21 mouse cellular contexts compared by ENCODE assay signal in the genomic region with DNA sequence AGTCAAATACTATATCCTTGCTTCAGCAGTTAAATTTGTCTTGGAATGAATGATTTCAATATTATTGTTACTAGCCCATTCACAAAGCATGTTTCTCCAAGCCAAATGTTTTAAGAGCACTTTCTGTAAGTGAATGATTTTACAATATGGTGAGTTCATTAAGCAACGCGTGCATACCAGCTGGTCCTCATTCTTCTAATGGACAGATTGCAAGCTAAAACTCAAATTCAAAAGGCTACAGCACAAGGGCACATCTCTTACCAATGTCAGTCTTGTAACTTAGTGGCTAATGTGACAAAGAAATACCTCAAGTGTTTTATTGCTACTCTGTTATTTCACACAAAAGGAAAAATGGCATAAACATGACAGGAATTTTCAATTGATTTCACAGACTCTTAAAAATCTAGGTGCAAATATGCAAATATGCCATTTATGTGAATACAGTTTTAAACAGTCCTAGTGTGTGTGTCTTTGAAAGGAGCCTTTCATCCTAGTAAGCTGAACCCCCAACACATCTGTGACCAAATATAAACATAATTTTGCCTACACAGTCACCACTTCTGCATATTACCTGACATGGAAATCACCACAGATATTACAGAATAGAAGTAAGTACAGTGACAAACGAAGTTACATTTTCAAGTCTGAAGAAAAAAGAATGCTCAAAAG.
A peak's percentile ranks its signal among the peaks of the same experiment; 100 is the strongest.
DNase-seq lines count a peak whose midpoint lies in the region; ATAC-seq lines count a peak whose summit lies in the region.
"Had no signal": no experiment of that assay in that cellular context is flagged by ENCODE, and none has a peak within 500 bp of the region (broad histone marks: within the 10 kb centered on the region; RNA-seq: fewer than 3 reads in every experiment).

No protein-coding gene starts in this region.

- no peak overlapping the region; the same call in 1 of the 2 replicates for H3K27ac ChIP-seq in forebrain, embryonic 14.5 days (ENCODE audit: low read depth, low read length)
- H3K27ac ChIP-seq in forebrain, embryonic 10.5 days, result no peak overlapping the region
- no peak overlapping the region for H3K27ac ChIP-seq in neural tube, embryonic 13.5 days (replicated peaks)
- H3K27ac ChIP-seq in forebrain, embryonic 16.5 days (ENCODE audit: low read length), result no peak overlapping the region
- H3K27ac ChIP-seq: embryonic facial prominence, embryonic 12.5 days; heart, embryonic 10.5 days; hindbrain, embryonic 12.5 days; hindbrain, postnatal 0 days had no signal

- DNase-seq in forebrain, embryonic 14.5 days (ENCODE audit: low spot score), result peak; percentile 58
- DNase-seq in forebrain, embryonic 10.5 days (ENCODE audit: extremely low spot score, low spot score), result no peak
- DNase-seq in neural tube, embryonic 10.5 days (ENCODE audit: extremely low spot score, low spot score), result no peak
- no peak for DNase-seq in cerebellum, postnatal 25 days
- no peak for DNase-seq in spleen, adult 12 weeks (ENCODE audit: low spot score)
- DNase-seq: adrenal gland, adult 8-10 months; adrenal gland, postnatal 36 days; cerebellum, adult 11 months; cerebellum, adult 8-10 months; cerebellum, postnatal 14 days; gastrocnemius, postnatal 10 days; heart, adult 18-20 months; heart, postnatal 10 days; heart, postnatal 4 days had no signal

- peak; percentile 85; the same call in 1 of the 2 replicates for ATAC-seq in forebrain, embryonic 14.5 days
- 0 out of 2 replicates have a peak, but pooled peaks have one; percentile 61 for ATAC-seq in neural tube, embryonic 13.5 days (ENCODE audit: low read depth)
- ATAC-seq in forebrain, embryonic 16.5 days, result peak; percentile 64
- ATAC-seq: hindbrain, postnatal 0 days had no signal

- no peak overlapping the region for H3K4me3 ChIP-seq in forebrain, embryonic 14.5 days (ENCODE audit: low read depth, low read length)
- no peak overlapping the region for H3K4me3 ChIP-seq in forebrain, embryonic 10.5 days
- no peak overlapping the region for H3K4me3 ChIP-seq in neural tube, embryonic 13.5 days
- no peak overlapping the region for H3K4me3 ChIP-seq in forebrain, embryonic 16.5 days (replicated peaks; ENCODE audit: low read length)
- H3K4me3 ChIP-seq: embryonic facial prominence, embryonic 12.5 days; heart, embryonic 10.5 days; hindbrain, embryonic 12.5 days had no signal

- H3K4me2 ChIP-seq in forebrain, embryonic 14.5 days (ENCODE audit: low read length), result no peak overlapping the region
- H3K4me2 ChIP-seq in neural tube, embryonic 13.5 days, result no peak overlapping the region
- H3K4me2 ChIP-seq in forebrain, embryonic 16.5 days (ENCODE audit: low read length), result no peak overlapping the region
- H3K4me2 ChIP-seq: embryonic facial prominence, embryonic 12.5 days; hindbrain, embryonic 12.5 days had no signal

- no peaks in the 10 kb centered on the region for H3K36me3 ChIP-seq in forebrain, embryonic 14.5 days (ENCODE audit: control insufficient read depth, insufficient read depth, low read length)
- H3K36me3 ChIP-seq in forebrain, embryonic 10.5 days (replicated peaks), result no peaks in the 10 kb centered on the region
- no peaks in the 10 kb centered on the region for H3K36me3 ChIP-seq in neural tube, embryonic 13.5 days
- no peaks in the 10 kb centered on the region for H3K36me3 ChIP-seq in forebrain, embryonic 16.5 days (ENCODE audit: control insufficient read depth, insufficient read depth)
- H3K36me3 ChIP-seq: embryonic facial prominence, embryonic 12.5 days; heart, embryonic 10.5 days; hindbrain, embryonic 12.5 days had no signal

- H3K9ac ChIP-seq in forebrain, embryonic 14.5 days (ENCODE audit: low read length), result no peak overlapping the region
- H3K9ac ChIP-seq in neural tube, embryonic 13.5 days, result no peak overlapping the region
- no peak overlapping the region for H3K9ac ChIP-seq in forebrain, embryonic 16.5 days (replicated peaks; ENCODE audit: low read depth, low read length)
- H3K9ac ChIP-seq: embryonic facial prominence, embryonic 12.5 days; hindbrain, embryonic 12.5 days had no signal

- H3K4me1 ChIP-seq in forebrain, embryonic 14.5 days (ENCODE audit: control insufficient read depth, insufficient read depth, low read length), result no peaks in the 10 kb centered on the region
- no peaks in the 10 kb centered on the region for H3K4me1 ChIP-seq in forebrain, embryonic 10.5 days
- no peaks in the 10 kb centered on the region for H3K4me1 ChIP-seq in neural tube, embryonic 13.5 days (replicated peaks)
- H3K4me1 ChIP-seq in forebrain, embryonic 16.5 days (replicated peaks; ENCODE audit: control insufficient read depth, insufficient read depth, low read length), result no peaks in the 10 kb centered on the region
- H3K4me1 ChIP-seq: embryonic facial prominence, embryonic 12.5 days; heart, embryonic 10.5 days; hindbrain, embryonic 12.5 days had no signal

- H3K27me3 ChIP-seq in forebrain, embryonic 14.5 days (replicated peaks; ENCODE audit: control insufficient read depth, insufficient read depth, low read length), result no peaks in the 10 kb centered on the region
- no peaks in the 10 kb centered on the region for H3K27me3 ChIP-seq in forebrain, embryonic 10.5 days (ENCODE audit: poor library complexity, severe bottlenecking)
- no peaks in the 10 kb centered on the region for H3K27me3 ChIP-seq in neural tube, embryonic 13.5 days
- H3K27me3 ChIP-seq in forebrain, embryonic 16.5 days (replicated peaks; ENCODE audit: control insufficient read depth, insufficient read depth, low read length), result no peaks in the 10 kb centered on the region
- H3K27me3 ChIP-seq: CH12.LX; embryonic facial prominence, embryonic 12.5 days; hindbrain, embryonic 12.5 days had no signal

- H3K9me3 ChIP-seq in forebrain, embryonic 14.5 days (replicated peaks; ENCODE audit: control insufficient read depth, low read length), result no peaks in the 10 kb centered on the region
- H3K9me3 ChIP-seq in forebrain, embryonic 10.5 days, result no peaks in the 10 kb centered on the region
- H3K9me3 ChIP-seq in neural tube, embryonic 13.5 days, result no peaks in the 10 kb centered on the region
- H3K9me3 ChIP-seq in forebrain, embryonic 16.5 days (ENCODE audit: control insufficient read depth, low read length), result no peaks in the 10 kb centered on the region
- H3K9me3 ChIP-seq: embryonic facial prominence, embryonic 12.5 days; heart, embryonic 10.5 days; hindbrain, embryonic 12.5 days had no signal

- WGBS in forebrain, embryonic 14.5 days, result 57% methylated on average over 3 of the region's 3 CpGs
- 87% methylated on average over 3 of the region's 3 CpGs for WGBS in forebrain, embryonic 10.5 days
- 57% methylated on average over 3 of the region's 3 CpGs for WGBS in neural tube, embryonic 13.5 days
- 37% methylated on average over 3 of the region's 3 CpGs for WGBS in forebrain, embryonic 16.5 days
